ENCODE assay signal across 13 mouse cellular contexts in genomic region chr1:34189318-34189717, GRCm38 (mm10).
DNase-seq lines count a peak whose midpoint lies in the region; ATAC-seq and TF ChIP-seq lines count a peak whose summit lies in the region.
"Had no signal": no experiment of that assay in that cellular context is flagged by ENCODE, and none has a peak within 500 bp of the region (broad histone marks: within the 10 kb centered on the region; RNA-seq: fewer than 3 reads in every experiment).

No protein-coding gene starts in this region.

- WGBS in lung, embryonic 14.5 days, result 67% methylated on average over 14 of the region's 14 CpGs
- WGBS in lung, adult 2 months, result 79% methylated on average over 14 of the region's 14 CpGs
- 74% methylated on average over 14 of the region's 14 CpGs for WGBS in intestine, embryonic 16.5 days
- 74% methylated on average over 14 of the region's 14 CpGs for WGBS in neural tube, embryonic 15.5 days
- 96% methylated on average over 14 of the region's 14 CpGs for WGBS in thymus, adult 2 months

- no peak for TF ChIP-seq POLR2A in lung, adult 2 months (IDR thresholded peaks at IDR 0.05; ENCODE audit: borderline replicate concordance, extremely low read depth, low read depth, low read length)
- TF ChIP-seq POLR2A in thymus, adult 2 months (IDR thresholded peaks at IDR 0.05; ENCODE audit: control insufficient read depth, extremely low read depth, insufficient read depth, low read length, poor library complexity), result no peak

- no peaks in the 10 kb centered on the region for H3K36me3 ChIP-seq in lung, embryonic 14.5 days (ENCODE audit: insufficient read depth)
- H3K36me3 ChIP-seq in intestine, embryonic 16.5 days (ENCODE audit: control insufficient read depth, insufficient read depth, low read length), result no peaks in the 10 kb centered on the region
- H3K36me3 ChIP-seq in neural tube, embryonic 15.5 days, result peaks cover 65% of the 10 kb centered on the region
- H3K36me3 ChIP-seq in thymus, adult 2 months (ENCODE audit: control insufficient read depth, insufficient read depth, low read length), result no peaks in the 10 kb centered on the region

- no peak overlapping the region for H3K4me3 ChIP-seq in lung, embryonic 14.5 days (ENCODE audit: low read depth, low read length)
- no peak overlapping the region for H3K4me3 ChIP-seq in lung, adult 2 months (replicated peaks; ENCODE audit: extremely low read depth, low read depth, low read length)
- no peak overlapping the region for H3K4me3 ChIP-seq in intestine, embryonic 16.5 days (ENCODE audit: low read length)
- H3K4me3 ChIP-seq in neural tube, embryonic 15.5 days (replicated peaks), result no peak overlapping the region
- no peak overlapping the region for H3K4me3 ChIP-seq in thymus, adult 2 months (ENCODE audit: control insufficient read depth, insufficient read depth, low read length)
- H3K4me3 ChIP-seq: heart, embryonic 13.5 days; limb, embryonic 15.5 days; lung, embryonic 15.5 days had no signal

- no peak overlapping the region for H3K9ac ChIP-seq in lung, embryonic 14.5 days
- no peak overlapping the region for H3K9ac ChIP-seq in intestine, embryonic 16.5 days (ENCODE audit: low read depth, low read length)
- H3K9ac ChIP-seq in neural tube, embryonic 15.5 days (replicated peaks), result no peak overlapping the region
- H3K9ac ChIP-seq: heart, embryonic 13.5 days; hindbrain, embryonic 14.5 days; limb, embryonic 15.5 days; lung, embryonic 15.5 days had no signal

- H3K27me3 ChIP-seq in lung, embryonic 14.5 days (ENCODE audit: insufficient read depth, low read length), result no peaks in the 10 kb centered on the region
- no peaks in the 10 kb centered on the region for H3K27me3 ChIP-seq in intestine, embryonic 16.5 days (replicated peaks; ENCODE audit: control insufficient read depth, insufficient read depth, low read length)
- no peaks in the 10 kb centered on the region for H3K27me3 ChIP-seq in neural tube, embryonic 15.5 days (replicated peaks)
- H3K27me3 ChIP-seq in thymus, adult 2 months (ENCODE audit: control insufficient read depth, insufficient read depth, low read length), result no peaks in the 10 kb centered on the region
- H3K27me3 ChIP-seq: heart, embryonic 13.5 days; limb, embryonic 15.5 days; lung, embryonic 15.5 days had no signal

- peak; percentile 41; the same call in 1 of the 2 replicates for ATAC-seq in lung, embryonic 14.5 days (ENCODE audit: insufficient read depth)
- ATAC-seq in intestine, embryonic 16.5 days, result peak; percentile 31; the same call in 1 of the 2 replicates
- ATAC-seq in neural tube, embryonic 15.5 days (ENCODE audit: low FRiP score), result peak; percentile 41; the same call in 1 of the 2 replicates
- ATAC-seq: forebrain, embryonic 16.5 days had no signal

- no peaks in the 10 kb centered on the region for H3K9me3 ChIP-seq in lung, embryonic 14.5 days (ENCODE audit: low read depth, low read length)
- no peaks in the 10 kb centered on the region for H3K9me3 ChIP-seq in intestine, embryonic 16.5 days (ENCODE audit: control insufficient read depth, low read length)
- H3K9me3 ChIP-seq in neural tube, embryonic 15.5 days (replicated peaks), result no peaks in the 10 kb centered on the region
- H3K9me3 ChIP-seq: heart, embryonic 13.5 days; limb, embryonic 15.5 days; lung, embryonic 15.5 days had no signal

- H3K27ac ChIP-seq in lung, embryonic 14.5 days (ENCODE audit: low read depth), result no peak overlapping the region
- H3K27ac ChIP-seq in intestine, embryonic 16.5 days (ENCODE audit: low read length), result no peak overlapping the region; the same call in 1 of the 2 replicates
- peak overlapping the region; percentile 18; the same call in 1 of the 2 replicates for H3K27ac ChIP-seq in neural tube, embryonic 15.5 days (replicated peaks)
- no peak overlapping the region for H3K27ac ChIP-seq in thymus, adult 2 months (ENCODE audit: control insufficient read depth, insufficient read depth, low read length)
- H3K27ac ChIP-seq: heart, embryonic 13.5 days; hindbrain, embryonic 14.5 days; limb, embryonic 15.5 days; lung, embryonic 15.5 days had no signal

- H3K4me2 ChIP-seq in lung, embryonic 14.5 days, result no peak overlapping the region
- no peak overlapping the region for H3K4me2 ChIP-seq in intestine, embryonic 16.5 days (ENCODE audit: low read depth, low read length)
- no peak overlapping the region for H3K4me2 ChIP-seq in neural tube, embryonic 15.5 days
- H3K4me2 ChIP-seq: heart, embryonic 13.5 days; hindbrain, embryonic 14.5 days; limb, embryonic 15.5 days; lung, embryonic 15.5 days had no signal

- H3K4me1 ChIP-seq in lung, embryonic 14.5 days (ENCODE audit: insufficient read depth), result no peaks in the 10 kb centered on the region
- no peaks in the 10 kb centered on the region for H3K4me1 ChIP-seq in lung, adult 2 months (ENCODE audit: control insufficient read depth, insufficient read depth, low read length)
- H3K4me1 ChIP-seq in intestine, embryonic 16.5 days (ENCODE audit: control insufficient read depth, insufficient read depth, low read length), result no peaks in the 10 kb centered on the region
- H3K4me1 ChIP-seq in neural tube, embryonic 15.5 days, result no peaks in the 10 kb centered on the region
- H3K4me1 ChIP-seq in thymus, adult 2 months (replicated peaks; ENCODE audit: control insufficient read depth, insufficient read depth, low read length), result peaks cover 6% of the 10 kb centered on the region
- H3K4me1 ChIP-seq: limb, embryonic 15.5 days had no signal

- TF ChIP-seq CTCF in lung, embryonic 14.5 days (IDR thresholded peaks at IDR 0.05; ENCODE audit: low read depth), result no peak
- no peak for TF ChIP-seq CTCF in lung, adult 2 months (IDR thresholded peaks at IDR 0.05; ENCODE audit: insufficient read depth, low read length)
- no peak for TF ChIP-seq CTCF in thymus, adult 2 months (IDR thresholded peaks at IDR 0.05; ENCODE audit: borderline replicate concordance, control insufficient read depth, extremely low read depth, insufficient read depth, low read length, poor library complexity)

- peak; percentile 39 to 49 for DNase-seq in frontal cortex, adult 2 months (ENCODE audit: extremely low spot score in 1 of 2, low spot score in 1 of 2)
- no peak for DNase-seq in frontal cortex, postnatal 25 days (ENCODE audit: low spot score in 2 of 2)
- no peak for DNase-seq in lung, embryonic 14.5 days
- DNase-seq in lung, adult 2 months, result no peak
- no peak for DNase-seq in thymus, postnatal 36 days
- no peak for DNase-seq in thymus, adult 2 months

Comparison
In these comparisons a context has a peak if more than half of its experiments do, and no peak if none do; other contexts are left out.
1. DNase-seq: peak in frontal cortex, adult 2 months (2 of 2); none in frontal cortex, postnatal 25 days (0 of 2), lung, embryonic 14.5 days (single experiment), lung, adult 2 months (single experiment), thymus, postnatal 36 days (0 of 2) and thymus, adult 2 months (single experiment).
2. Peak in every context shown above with its lines, with median percentiles within 50 percentile points of each other: ATAC-seq.